11 mouse cellular contexts compared by ENCODE assay signal in genomic region chr15:79697011-79697410, GRCm38 (mm10). TPM values are rescaled to one million over a fixed set of nuclear protein-coding genes. Genes with fewer than 3 reads are reported as not detected.
DNase-seq lines count a peak whose midpoint lies in the region; ATAC-seq and TF ChIP-seq lines count a peak whose summit lies in the region.
"Had no signal": no experiment of that assay in that cellular context is flagged by ENCODE, and none has a peak within 500 bp of the region (broad histone marks: within the 10 kb centered on the region; RNA-seq: fewer than 3 reads in every experiment).

No protein-coding gene starts in this region.

- DNase-seq in left cerebral cortex, postnatal 4 days: peak; percentile 69
- DNase-seq in left cerebral cortex, adult 18-20 months (ENCODE audit: low spot score in 2 of 2): no peak
- peak; percentile 62 to 74 for DNase-seq in cerebellum, postnatal 14 days
- no peak for DNase-seq in liver, postnatal 0 days
- DNase-seq in Muller cell, postnatal 12 days (ENCODE audit: inconsistent ontology term): no peak
- DNase-seq in adrenal gland, postnatal 36 days: no peak
- no peak for DNase-seq in adrenal gland, postnatal 14 days
- DNase-seq: right cerebral cortex, adult 18-20 months had no signal

- no peak overlapping the region for H3K9ac ChIP-seq in hindbrain, embryonic 16.5 days (ENCODE audit: low read depth, low read length)
- H3K9ac ChIP-seq in liver, postnatal 0 days (replicated peaks): 0 out of 2 replicates have a peak overlapping the region, but pooled peaks have one; percentile 26

- no peak overlapping the region for H3K4me3 ChIP-seq in hindbrain, embryonic 16.5 days (ENCODE audit: low read length)
- H3K4me3 ChIP-seq in liver, postnatal 0 days (ENCODE audit: low read depth, low read length): no peak overlapping the region
- H3K4me3 ChIP-seq: megakaryocyte, embryonic 14.5 days had no signal

- ATAC-seq in hindbrain, embryonic 16.5 days: peak; percentile 63
- ATAC-seq in liver, postnatal 0 days: no peak
- ATAC-seq: CD4-positive, CD25-positive, alpha-beta regulatory T cell, adult 4 months had no signal

- H3K4me1 ChIP-seq in hindbrain, embryonic 16.5 days (ENCODE audit: control insufficient read depth, insufficient read depth, low read depth, low read length): peaks cover 14% of the 10 kb centered on the region
- peaks cover 52% of the 10 kb centered on the region for H3K4me1 ChIP-seq in liver, postnatal 0 days (ENCODE audit: insufficient read depth)

- H3K27me3 ChIP-seq in hindbrain, embryonic 16.5 days (replicated peaks; ENCODE audit: control insufficient read depth, insufficient read depth, low read length): no peaks in the 10 kb centered on the region
- H3K27me3 ChIP-seq in liver, postnatal 0 days (ENCODE audit: insufficient read depth, low read length): no peaks in the 10 kb centered on the region
- H3K27me3 ChIP-seq: megakaryocyte, embryonic 14.5 days had no signal

- no peak overlapping the region for H3K4me2 ChIP-seq in hindbrain, embryonic 16.5 days (ENCODE audit: low read length)
- H3K4me2 ChIP-seq in liver, postnatal 0 days (ENCODE audit: low read depth, low read length): peak overlapping the region; percentile 19; the same call in 1 of the 2 replicates

- no peak for TF ChIP-seq CTCF in liver, postnatal 0 days (IDR thresholded peaks at IDR 0.05; ENCODE audit: low read depth)

- intact Hi-C loops in left cerebral cortex, postnatal 4 days (cut with DNase I): no loop called here

- WGBS in hindbrain, embryonic 16.5 days: 42% methylated on average over 6 of the region's 6 CpGs
- 76% methylated on average over 6 of the region's 6 CpGs for WGBS in liver, postnatal 0 days (ENCODE audit: insufficient replicate concordance)

- TF ChIP-seq EP300 in liver, postnatal 0 days (IDR thresholded peaks at IDR 0.05; ENCODE audit: low read depth): no peak

- no peaks in the 10 kb centered on the region for H3K9me3 ChIP-seq in hindbrain, embryonic 16.5 days (ENCODE audit: control insufficient read depth, low read length)
- no peaks in the 10 kb centered on the region for H3K9me3 ChIP-seq in liver, postnatal 0 days (ENCODE audit: low read length)
- H3K9me3 ChIP-seq: megakaryocyte, embryonic 14.5 days had no signal

- H3K36me3 ChIP-seq in hindbrain, embryonic 16.5 days (ENCODE audit: control insufficient read depth, insufficient read depth, low read length): no peaks in the 10 kb centered on the region
- peaks cover 24% of the 10 kb centered on the region for H3K36me3 ChIP-seq in liver, postnatal 0 days (replicated peaks; ENCODE audit: insufficient read depth, low read length)

- H3K27ac ChIP-seq in hindbrain, embryonic 16.5 days (ENCODE audit: low read depth, low read length): peak overlapping the region; percentile 61
- H3K27ac ChIP-seq in liver, postnatal 0 days (ENCODE audit: low read depth): no peak overlapping the region

RNA-seq across cellular contexts. Expression of gene Gtpbp1, which starts 6.4 kb away (rescaled TPM):
- total RNA-seq in left cerebral cortex, postnatal 4 days (2021): 10 to 100 TPM; 62.4 to 62.9 TPM
- total RNA-seq in left cerebral cortex, adult 18-20 months (2021): 10 to 100 TPM; 52.7 to 53.4 TPM
- polyA plus RNA-seq in hindbrain, embryonic 16.5 days (2015; fragmentation: Nextera tagmentation; extraction: Ambion mirVana): 46.0 and 51.5 TPM in 2 replicates
- 14.8 and 16.8 TPM in 2 replicates for polyA plus RNA-seq in liver, postnatal 0 days (2015; fragmentation: Nextera tagmentation; extraction: Ambion mirVana)
- total RNA-seq in adrenal gland, postnatal 36 days (2021): 10 to 100 TPM; 25.8 to 27.2 TPM
- total RNA-seq in adrenal gland, postnatal 14 days (2021): 26.1 and 35.8 TPM in 2 replicates

RNA-seq across cellular contexts. Expression of gene Josd1, which starts 9.3 kb away (rescaled TPM):
- total RNA-seq in left cerebral cortex, postnatal 4 days (2021): 10 to 100 TPM; 31.2 to 32.0 TPM
- total RNA-seq in left cerebral cortex, adult 18-20 months (2021): 10 to 100 TPM; 65.8 to 71.5 TPM
- polyA plus RNA-seq in hindbrain, embryonic 16.5 days (2015; fragmentation: Nextera tagmentation; extraction: Ambion mirVana): 19.1 and 21.5 TPM in 2 replicates
- polyA plus RNA-seq in liver, postnatal 0 days (2015; fragmentation: Nextera tagmentation; extraction: Ambion mirVana): 13.3 and 13.9 TPM in 2 replicates
- 10 to 100 TPM; 33.8 to 36.4 TPM for total RNA-seq in adrenal gland, postnatal 36 days (2021)
- total RNA-seq in adrenal gland, postnatal 14 days (2021): 38.0 and 43.9 TPM in 2 replicates

RNA-seq across cellular contexts. Expression of gene Tomm22, which starts 26.4 kb away (rescaled TPM):
- total RNA-seq in left cerebral cortex, postnatal 4 days (2021): 100 to 1,000 TPM; 109 to 110 TPM
- 100 to 1,000 TPM; 102 to 108 TPM for total RNA-seq in left cerebral cortex, adult 18-20 months (2021)
- 220 and 251 TPM in 2 replicates for polyA plus RNA-seq in hindbrain, embryonic 16.5 days (2015; fragmentation: Nextera tagmentation; extraction: Ambion mirVana)
- 123 and 126 TPM in 2 replicates for polyA plus RNA-seq in liver, postnatal 0 days (2015; fragmentation: Nextera tagmentation; extraction: Ambion mirVana)
- total RNA-seq in adrenal gland, postnatal 36 days (2021): 100 to 1,000 TPM; 110 to 112 TPM
- total RNA-seq in adrenal gland, postnatal 14 days (2021): 116 and 120 TPM in 2 replicates

RNA-seq across cellular contexts. Expression of gene Cby1, which starts 38.0 kb away (rescaled TPM):
- total RNA-seq in left cerebral cortex, postnatal 4 days (2021): 10 to 100 TPM; 55.6 to 60.1 TPM
- total RNA-seq in left cerebral cortex, adult 18-20 months (2021): 10 to 100 TPM; 42.4 to 47.0 TPM
- 93.8 and 101 TPM in 2 replicates for polyA plus RNA-seq in hindbrain, embryonic 16.5 days (2015; fragmentation: Nextera tagmentation; extraction: Ambion mirVana)
- polyA plus RNA-seq in liver, postnatal 0 days (2015; fragmentation: Nextera tagmentation; extraction: Ambion mirVana): 8.5 and 8.8 TPM in 2 replicates
- 10 to 100 TPM; 15.9 to 24.7 TPM for total RNA-seq in adrenal gland, postnatal 36 days (2021)
- 21.9 and 24.8 TPM in 2 replicates for total RNA-seq in adrenal gland, postnatal 14 days (2021)

RNA-seq across cellular contexts. Expression of gene Fam227a, which starts 38.3 kb away (rescaled TPM):
- total RNA-seq in left cerebral cortex, postnatal 4 days (2021): 10 to 100 TPM; 13.5 to 17.2 TPM
- total RNA-seq in left cerebral cortex, adult 18-20 months (2021): 10 to 100 TPM in 1 of 2 experiments, 1 to 10 TPM in 1; 9.3 to 10.0 TPM
- polyA plus RNA-seq in hindbrain, embryonic 16.5 days (2015; fragmentation: Nextera tagmentation; extraction: Ambion mirVana): 3.0 and 3.5 TPM in 2 replicates
- polyA plus RNA-seq in liver, postnatal 0 days (2015; fragmentation: Nextera tagmentation; extraction: Ambion mirVana): 0.13 and 0.18 TPM in 2 replicates
- total RNA-seq in adrenal gland, postnatal 36 days (2021): 1 to 10 TPM; 2.4 to 2.8 TPM
- 2.6 and 4.8 TPM in 2 replicates for total RNA-seq in adrenal gland, postnatal 14 days (2021)

Comparison
In these comparisons a context has a peak if more than half of its experiments do, and no peak if none do; other contexts are left out.
1. DNase-seq: peak in left cerebral cortex, postnatal 4 days (single experiment) and cerebellum, postnatal 14 days (2 of 2); none in left cerebral cortex, adult 18-20 months (0 of 2), liver, postnatal 0 days (single experiment), Muller cell, postnatal 12 days (single experiment), adrenal gland, postnatal 36 days (0 of 2) and adrenal gland, postnatal 14 days (single experiment).